Comparison of ENCODE assay signal across 9 mouse cellular contexts in the genomic region with DNA sequence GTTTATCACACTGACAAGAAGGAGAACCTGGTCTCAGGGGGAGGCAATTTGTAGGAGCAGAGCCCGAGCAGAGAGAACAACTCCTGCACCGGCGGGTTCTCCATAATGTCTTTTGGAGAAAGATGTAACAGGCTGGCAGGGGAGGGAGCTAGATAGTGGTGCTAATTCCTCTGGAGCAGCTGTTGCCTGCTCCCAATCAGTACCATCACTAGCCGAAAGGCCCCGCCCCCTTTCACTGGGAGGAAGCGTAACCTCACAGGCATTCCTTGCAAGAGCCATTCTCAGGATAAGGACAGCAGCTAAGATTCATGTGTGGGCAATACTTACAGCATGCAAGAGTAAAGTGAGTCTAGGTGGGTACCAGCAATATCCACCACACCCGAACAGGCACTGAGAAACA. TPM values are rescaled to one million over a fixed set of nuclear protein-coding genes. Genes with fewer than 3 reads are reported as not detected.
DNase-seq lines count a peak whose midpoint lies in the region; ATAC-seq lines count a peak whose summit lies in the region.
"Had no signal": no experiment of that assay in that cellular context is flagged by ENCODE, and none has a peak within 500 bp of the region (broad histone marks: within the 10 kb centered on the region; RNA-seq: fewer than 3 reads in every experiment).

No protein-coding gene starts in this region.

- H3K27ac ChIP-seq in forebrain, embryonic 16.5 days (ENCODE audit: low read length), result no peak overlapping the region
- H3K27ac ChIP-seq in forebrain, embryonic 11.5 days (ENCODE audit: low read depth, low read length), result no peak overlapping the region
- H3K27ac ChIP-seq: liver, embryonic 15.5 days had no signal

- 75% methylated on average over 7 of the region's 7 CpGs for WGBS in forebrain, embryonic 16.5 days
- 62% methylated on average over 7 of the region's 7 CpGs for WGBS in forebrain, embryonic 11.5 days

- no peaks in the 10 kb centered on the region for H3K27me3 ChIP-seq in forebrain, embryonic 16.5 days (replicated peaks; ENCODE audit: control insufficient read depth, insufficient read depth, low read length)
- no peaks in the 10 kb centered on the region for H3K27me3 ChIP-seq in forebrain, embryonic 11.5 days (ENCODE audit: control insufficient read depth, insufficient read depth, low read length)

- no peaks in the 10 kb centered on the region for H3K36me3 ChIP-seq in forebrain, embryonic 16.5 days (ENCODE audit: control insufficient read depth, insufficient read depth)
- no peaks in the 10 kb centered on the region for H3K36me3 ChIP-seq in forebrain, embryonic 11.5 days (ENCODE audit: control insufficient read depth, insufficient read depth, low read length)
- H3K36me3 ChIP-seq: liver, embryonic 15.5 days had no signal

- no peak overlapping the region for H3K4me3 ChIP-seq in forebrain, embryonic 16.5 days (replicated peaks; ENCODE audit: low read length)
- no peak overlapping the region for H3K4me3 ChIP-seq in forebrain, embryonic 11.5 days (ENCODE audit: low read depth, low read length)
- H3K4me3 ChIP-seq: liver, embryonic 15.5 days had no signal

- no peak overlapping the region for H3K4me2 ChIP-seq in forebrain, embryonic 16.5 days (ENCODE audit: low read length)
- no peak overlapping the region for H3K4me2 ChIP-seq in forebrain, embryonic 11.5 days (ENCODE audit: low read depth, low read length, severe bottlenecking)
- H3K4me2 ChIP-seq: liver, embryonic 15.5 days had no signal

- H3K9ac ChIP-seq in forebrain, embryonic 16.5 days (replicated peaks; ENCODE audit: low read depth, low read length), result no peak overlapping the region
- H3K9ac ChIP-seq in forebrain, embryonic 11.5 days (ENCODE audit: low read length), result no peak overlapping the region
- H3K9ac ChIP-seq: liver, embryonic 15.5 days had no signal

- intact Hi-C loops in gastrocnemius, postnatal 14 days (cut with DNase I; ENCODE audit: low total_unique reads), result no loop called here

- H3K9me3 ChIP-seq in forebrain, embryonic 16.5 days (ENCODE audit: control insufficient read depth, low read length), result no peaks in the 10 kb centered on the region
- no peaks in the 10 kb centered on the region for H3K9me3 ChIP-seq in forebrain, embryonic 11.5 days (ENCODE audit: control insufficient read depth, low read length)
- H3K9me3 ChIP-seq: liver, embryonic 15.5 days had no signal

- no peaks in the 10 kb centered on the region for H3K4me1 ChIP-seq in forebrain, embryonic 16.5 days (replicated peaks; ENCODE audit: control insufficient read depth, insufficient read depth, low read length)
- no peaks in the 10 kb centered on the region for H3K4me1 ChIP-seq in forebrain, embryonic 11.5 days (replicated peaks; ENCODE audit: control insufficient read depth, insufficient read depth, low read length)

- DNase-seq in gastrocnemius, postnatal 14 days, result peak; percentile 52
- DNase-seq in gastrocnemius, adult 8-10 months (ENCODE audit: low spot score in 2 of 2), result no peak
- peak; percentile 59 for DNase-seq in thymus, postnatal 14 days
- no peak for DNase-seq in thymus, postnatal 10 days (ENCODE audit: low spot score in 2 of 2)
- DNase-seq in heart, postnatal 4 days, result peak; percentile 60
- peak; percentile 61 for DNase-seq in thymus, postnatal 4 days
- no peak for DNase-seq in forebrain, embryonic 11.5 days (ENCODE audit: low spot score)

- no peak for ATAC-seq in forebrain, embryonic 16.5 days
- ATAC-seq in forebrain, embryonic 11.5 days (replicated peaks; ENCODE audit: low FRiP score), result no peak

RNA-seq across cellular contexts. Expression of a gene that starts 12.4 kb away (rescaled TPM):
- total RNA-seq in gastrocnemius, postnatal 14 days (2021), result 10 to 100 TPM in 1 of 2 experiments, 1 to 10 TPM in 1; 8.5 to 13.1 TPM
- 1 to 10 TPM; 1.3 to 4.1 (median 2.4) TPM for total RNA-seq in gastrocnemius, adult 8-10 months (2022)
- total RNA-seq in heart, postnatal 4 days (2021), result 10 to 100 TPM; 13.7 to 15.2 TPM
- 27.4 and 32.1 TPM in 2 replicates for polyA plus RNA-seq in forebrain, embryonic 16.5 days (2015; fragmentation: Nextera tagmentation; extraction: Ambion mirVana)
- 35.3 and 36.3 TPM in 2 replicates for polyA plus RNA-seq in forebrain, embryonic 11.5 days (2014; fragmentation: Nextera tagmentation; extraction: Ambion mirVana)

Comparison
In these comparisons a context has a peak if more than half of its experiments do, and no peak if none do; other contexts are left out.
1. DNase-seq: peak in gastrocnemius, postnatal 14 days (single experiment), thymus, postnatal 14 days (single experiment), heart, postnatal 4 days (single experiment) and thymus, postnatal 4 days (single experiment); none in gastrocnemius, adult 8-10 months (0 of 2), thymus, postnatal 10 days (0 of 2) and forebrain, embryonic 11.5 days (single experiment).